11 mouse cellular contexts compared by ENCODE assay signal in the genomic region with DNA sequence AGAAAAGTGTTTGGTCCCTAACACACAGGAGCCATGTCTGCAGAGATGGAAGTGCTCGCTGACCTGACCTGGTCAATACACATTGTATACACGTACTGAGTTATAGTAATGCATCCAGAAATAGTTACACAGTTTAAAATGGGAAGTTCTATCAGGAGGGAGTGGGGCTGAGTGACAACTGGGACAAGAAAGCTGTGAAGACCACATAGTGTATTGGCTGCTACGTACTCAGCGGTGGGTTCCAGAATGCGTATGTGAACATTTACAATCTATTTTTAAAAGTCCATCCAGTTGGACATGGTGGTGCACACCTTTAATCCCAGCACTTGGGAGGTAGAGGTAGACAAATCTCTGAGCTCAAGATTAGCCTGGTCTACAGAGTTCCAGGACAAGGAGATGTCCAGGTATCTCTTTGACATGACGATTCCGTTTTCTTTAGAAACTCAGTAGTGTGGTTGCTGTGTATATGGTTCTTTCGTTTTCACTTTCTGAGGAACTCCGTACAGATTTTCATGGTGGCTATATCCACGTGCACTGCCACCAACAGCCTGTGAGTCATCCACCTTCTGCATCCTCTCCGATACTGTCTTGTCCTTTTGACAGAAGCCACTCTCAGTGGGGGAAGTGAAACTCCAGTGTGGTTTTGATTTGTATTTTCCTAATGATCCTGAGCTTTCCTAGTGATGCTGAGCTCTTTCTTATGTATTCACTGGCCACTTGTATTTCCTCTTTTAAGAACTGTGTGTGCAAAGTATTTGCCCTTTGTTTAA.
DNase-seq lines count a peak whose midpoint lies in the region; ATAC-seq and TF ChIP-seq lines count a peak whose summit lies in the region.
"Had no signal": no experiment of that assay in that cellular context is flagged by ENCODE, and none has a peak within 500 bp of the region (broad histone marks: within the 10 kb centered on the region; RNA-seq: fewer than 3 reads in every experiment).

No protein-coding gene starts in this region.

- WGBS in kidney, adult 2 months = 87% methylated on average over 11 of the region's 11 CpGs
- 42% methylated on average over 11 of the region's 11 CpGs for WGBS in liver, embryonic 16.5 days (ENCODE audit: insufficient replicate concordance)
- 79% methylated on average over 11 of the region's 11 CpGs for WGBS in intestine, embryonic 15.5 days

- no peak for ATAC-seq in liver, embryonic 16.5 days (ENCODE audit: low read depth)
- ATAC-seq in intestine, embryonic 15.5 days = no peak
- ATAC-seq: forebrain, postnatal 0 days had no signal

- no peaks in the 10 kb centered on the region for H3K36me3 ChIP-seq in kidney, adult 2 months (ENCODE audit: control insufficient read depth, insufficient read depth, low read length)
- no peaks in the 10 kb centered on the region for H3K36me3 ChIP-seq in liver, embryonic 16.5 days (ENCODE audit: control insufficient read depth, insufficient read depth)
- no peaks in the 10 kb centered on the region for H3K36me3 ChIP-seq in intestine, embryonic 15.5 days
- H3K36me3 ChIP-seq: embryonic facial prominence, embryonic 12.5 days; hindbrain, embryonic 10.5 days had no signal

- H3K4me1 ChIP-seq in kidney, adult 2 months (ENCODE audit: control insufficient read depth, insufficient read depth, low read length) = peaks cover 11% of the 10 kb centered on the region
- H3K4me1 ChIP-seq in liver, embryonic 16.5 days (ENCODE audit: control insufficient read depth, low read depth, low read length) = no peaks in the 10 kb centered on the region
- no peaks in the 10 kb centered on the region for H3K4me1 ChIP-seq in intestine, embryonic 15.5 days (replicated peaks)
- H3K4me1 ChIP-seq: hindbrain, embryonic 10.5 days had no signal

- no peak for TF ChIP-seq CTCF in kidney, adult 2 months (conservative IDR thresholded peaks at IDR 0.05; ENCODE audit: insufficient read depth, insufficient read length, low read depth, low read length)

- no peaks in the 10 kb centered on the region for H3K27me3 ChIP-seq in kidney, adult 2 months (replicated peaks; ENCODE audit: control insufficient read depth, insufficient read depth, low read length)
- no peaks in the 10 kb centered on the region for H3K27me3 ChIP-seq in liver, embryonic 16.5 days (ENCODE audit: control insufficient read depth, insufficient read depth, low read depth, low read length)
- no peaks in the 10 kb centered on the region for H3K27me3 ChIP-seq in intestine, embryonic 15.5 days (replicated peaks)
- H3K27me3 ChIP-seq: embryonic facial prominence, embryonic 12.5 days had no signal

- H3K9ac ChIP-seq in liver, embryonic 16.5 days (ENCODE audit: low read depth, low read length) = no peak overlapping the region
- H3K9ac ChIP-seq in intestine, embryonic 15.5 days = no peak overlapping the region
- H3K9ac ChIP-seq: embryonic facial prominence, embryonic 12.5 days; forebrain, postnatal 0 days had no signal

- DNase-seq in kidney, adult 2 months = peak; percentile 36
- no peak for DNase-seq in kidney, adult 8-10 months
- DNase-seq in T-cell, adult 2 months (ENCODE audit: low spot score) = peak; percentile 49
- DNase-seq in skeletal muscle tissue, adult 2 months (ENCODE audit: low read depth, low spot score) = peak; percentile 47
- DNase-seq in cerebellum, adult 9-10 months = no peak
- no peak for DNase-seq in urinary bladder, postnatal 36 days (ENCODE audit: low spot score in 2 of 2)
- DNase-seq: forebrain, postnatal 0 days had no signal

- H3K9me3 ChIP-seq in liver, embryonic 16.5 days (replicated peaks; ENCODE audit: control insufficient read depth, low read length) = no peaks in the 10 kb centered on the region
- no peaks in the 10 kb centered on the region for H3K9me3 ChIP-seq in intestine, embryonic 15.5 days
- H3K9me3 ChIP-seq: embryonic facial prominence, embryonic 12.5 days; hindbrain, embryonic 10.5 days had no signal

- no peak overlapping the region for H3K4me3 ChIP-seq in kidney, adult 2 months (ENCODE audit: insufficient read depth, low read depth, low read length)
- H3K4me3 ChIP-seq in liver, embryonic 16.5 days (ENCODE audit: low read depth, low read length) = peak overlapping the region; percentile 27; the same call in 1 of the 2 replicates
- no peak overlapping the region for H3K4me3 ChIP-seq in intestine, embryonic 15.5 days (replicated peaks)
- H3K4me3 ChIP-seq: embryonic facial prominence, embryonic 12.5 days; hindbrain, embryonic 10.5 days had no signal

- peak overlapping the region; percentile 36 for H3K4me2 ChIP-seq in liver, embryonic 16.5 days (ENCODE audit: low read depth, low read length)
- no peak overlapping the region for H3K4me2 ChIP-seq in intestine, embryonic 15.5 days (replicated peaks)
- H3K4me2 ChIP-seq: embryonic facial prominence, embryonic 12.5 days had no signal

- no peak for TF ChIP-seq POLR2A in kidney, adult 2 months (IDR thresholded peaks at IDR 0.05; ENCODE audit: low read depth, low read length)

- no peak overlapping the region for H3K27ac ChIP-seq in kidney, adult 2 months (ENCODE audit: insufficient read depth, low read depth, low read length)
- H3K27ac ChIP-seq in liver, embryonic 16.5 days (ENCODE audit: low read length) = no peak overlapping the region; the same call in 1 of the 2 replicates
- no peak overlapping the region for H3K27ac ChIP-seq in intestine, embryonic 15.5 days
- H3K27ac ChIP-seq: embryonic facial prominence, embryonic 12.5 days; hindbrain, embryonic 10.5 days had no signal

Comparison
In these comparisons a context has a peak if more than half of its experiments do, and no peak if none do; other contexts are left out.
1. DNase-seq: peak in kidney, adult 2 months (single experiment), T-cell, adult 2 months (single experiment) and skeletal muscle tissue, adult 2 months (single experiment); none in kidney, adult 8-10 months (0 of 2), cerebellum, adult 9-10 months (single experiment) and urinary bladder, postnatal 36 days (0 of 2).